Mouse (Mus musculus): ENCODE data around the gene Gpr108.

Gene Gpr108

DNA sequence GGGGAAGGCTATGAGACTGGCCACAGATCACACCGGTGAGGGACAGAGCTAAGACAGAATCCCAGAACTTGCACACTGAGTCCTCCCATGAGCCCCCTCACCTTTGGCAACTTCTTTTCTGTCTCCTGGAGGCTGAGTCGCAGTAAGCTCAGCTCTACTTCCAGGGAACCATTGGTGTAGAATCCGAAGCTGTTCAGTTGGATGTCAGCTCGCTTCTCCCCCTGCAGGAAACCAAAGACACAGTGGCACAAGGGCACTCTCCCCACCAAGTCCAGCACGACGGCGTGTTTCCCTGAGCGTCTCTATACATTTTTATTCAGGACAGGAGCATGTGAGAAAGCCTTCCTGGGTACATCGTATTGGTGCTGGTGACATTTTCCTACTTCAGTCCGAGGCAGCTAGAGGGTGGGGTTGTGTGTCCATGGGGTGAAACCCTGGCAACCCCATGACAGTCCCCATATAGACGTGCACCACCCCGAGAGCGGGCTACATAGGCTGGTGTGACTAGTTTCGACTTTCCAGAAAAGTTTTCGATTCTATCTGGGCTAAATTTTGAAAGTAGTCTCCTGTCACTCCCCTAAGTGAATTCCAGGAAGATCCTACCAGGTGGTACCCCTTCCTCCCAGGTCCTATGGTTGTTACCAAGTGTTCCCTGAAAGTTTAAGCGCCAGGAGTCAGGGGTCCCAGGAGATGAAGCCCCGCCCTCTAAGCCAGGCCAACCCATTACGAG is 1.4 kb downstream of the Gpr108 start:
- DNase-seq (ENCODE audit: low read depth, low spot score): no peak

DNA sequence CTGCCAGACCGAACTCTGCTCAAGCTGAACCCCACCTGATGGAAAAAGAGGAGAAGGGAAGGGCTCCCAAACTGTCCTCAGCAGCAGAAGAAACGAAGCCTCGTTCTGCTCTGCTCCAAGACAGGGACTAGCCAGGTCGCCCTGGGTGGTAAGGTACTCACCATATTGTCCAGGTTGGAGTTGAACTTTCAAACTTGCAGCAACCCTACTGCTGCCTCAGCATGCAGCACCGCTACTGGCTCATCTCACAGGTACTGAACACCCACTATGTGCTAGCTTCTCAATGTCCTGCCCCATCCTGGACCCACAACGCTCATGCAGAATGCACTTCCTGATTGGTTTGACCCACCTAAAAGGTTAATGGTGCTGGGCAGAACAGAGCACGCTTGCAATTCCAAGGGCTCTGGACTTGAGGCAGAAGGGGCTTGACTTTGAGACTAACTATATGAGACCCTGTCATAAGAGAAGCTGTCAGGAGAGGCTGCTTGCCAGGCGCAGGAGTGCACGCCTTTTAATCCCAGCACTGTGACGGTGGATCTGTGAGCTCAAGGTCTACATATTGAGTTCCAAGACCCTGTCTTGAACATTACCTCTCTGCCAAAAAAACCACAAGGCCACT is 2.8 kb downstream of the Gpr108 start:
- no peak for DNase-seq (ENCODE audit: low read depth, low spot score)

GRCm38 (mm10) chr17:57243650-57244370 is 4.4 kb downstream of the Gpr108 start:
- DNase-seq (ENCODE audit: low read depth, low spot score): no peak

- no peak for DNase-seq (ENCODE audit: low read depth, low spot score)
Measured at GRCm38 (mm10) chr17:57237181-57237580, 11.1 kb downstream of the Gpr108 start.

- DNase-seq (ENCODE audit: low read depth, low spot score): no peak
Measured at GRCm38 (mm10) chr17:57235803-57236202, 12.4 kb downstream of the Gpr108 start.

GRCm38 (mm10) chr17:57234254-57234928 is 13.9 kb downstream of the Gpr108 start:
- no peak for DNase-seq (ENCODE audit: low read depth, low spot score)

GRCm38 (mm10) chr17:57233038-57233437 is 15.2 kb downstream of the Gpr108 start:
- DNase-seq (ENCODE audit: low read depth, low spot score): no peak

GRCm38 (mm10) chr17:57232200-57232599 is 16.0 kb downstream of the Gpr108 start:
- DNase-seq (ENCODE audit: low read depth, low spot score): no peak

DNA sequence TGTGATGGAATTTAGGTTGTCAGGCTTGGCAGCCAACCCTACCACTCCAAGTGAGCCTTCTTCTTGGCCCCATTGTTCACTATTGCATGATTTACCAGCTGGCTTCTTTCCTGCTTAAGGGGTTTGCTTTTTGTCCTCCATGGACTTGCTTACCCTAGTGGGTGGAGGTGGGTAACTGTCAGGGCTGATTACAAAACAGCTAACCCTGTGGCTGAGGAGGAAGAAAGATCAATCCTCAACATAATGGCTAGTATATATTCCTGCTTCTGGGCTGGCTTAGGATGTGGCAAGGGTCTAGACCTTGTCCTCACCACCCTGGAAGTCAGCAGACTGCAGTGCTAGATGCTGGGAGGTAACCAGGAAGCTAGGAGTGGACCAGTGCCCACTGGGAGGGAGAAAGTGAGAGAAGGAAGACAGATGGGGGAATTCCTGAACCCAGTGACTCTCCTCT is 16.9 kb downstream of the Gpr108 start:
- no peak for DNase-seq (ENCODE audit: low read depth, low spot score)

DNA sequence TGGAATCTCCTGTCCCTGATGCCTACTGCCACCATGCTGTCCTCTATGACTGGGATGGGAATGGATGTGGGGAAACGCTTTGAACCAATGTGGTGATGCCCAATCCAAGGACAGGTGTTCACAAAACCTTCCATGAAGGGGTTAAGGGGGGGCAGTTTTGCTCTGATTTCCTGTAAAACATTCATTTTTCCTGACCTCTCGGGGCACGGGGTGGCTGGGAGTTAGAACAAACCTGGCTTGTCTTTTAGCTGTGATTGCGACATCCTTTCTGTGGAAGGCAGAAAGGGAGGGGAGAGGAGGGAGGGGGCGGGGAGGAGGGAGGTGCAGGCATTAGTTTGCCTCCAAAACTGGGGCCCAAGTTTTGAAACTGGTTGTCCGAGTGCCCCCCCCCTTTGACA is 17.5 kb downstream of the Gpr108 start:
- no peak for DNase-seq (ENCODE audit: low read depth, low spot score)

GRCm38 (mm10) chr17:57229851-57230727 is 18.2 kb downstream of the Gpr108 start:
- DNase-seq (ENCODE audit: low read depth, low spot score): no peak

- DNase-seq (ENCODE audit: low read depth, low spot score): no peak
Measured at GRCm38 (mm10) chr17:57228873-57229272, 19.4 kb downstream of the Gpr108 start.

DNA sequence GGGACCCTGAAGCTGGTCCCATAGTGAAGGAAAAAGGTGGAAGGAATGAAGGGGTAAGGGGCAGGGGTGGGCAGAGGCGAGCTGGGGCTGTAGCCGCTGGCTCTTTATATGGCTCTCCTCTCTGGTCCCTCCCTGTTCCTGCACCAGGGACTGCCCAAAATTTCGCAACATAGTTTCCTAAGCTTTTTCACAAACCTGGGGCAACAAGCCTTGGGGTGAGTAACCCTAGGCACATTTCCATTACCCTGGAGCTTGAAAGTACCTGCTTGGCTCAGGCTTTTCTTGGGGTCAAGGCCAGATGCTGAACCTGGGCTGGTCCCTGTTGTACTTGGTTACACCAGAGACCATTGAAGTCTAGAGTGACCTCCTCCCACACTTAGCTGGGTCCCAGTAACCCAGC is 20.2 kb downstream of the Gpr108 start, which contains the start of gene C3:
TSS of gene C3 (minus strand) at position 123 of the 400 bp plus-strand sequence.
- no peak for DNase-seq (ENCODE audit: low read depth, low spot score)

GRCm38 (mm10) chr17:57227468-57227867 is 20.8 kb downstream of the Gpr108 start:
- no peak for DNase-seq (ENCODE audit: low read depth, low spot score)

DNA sequence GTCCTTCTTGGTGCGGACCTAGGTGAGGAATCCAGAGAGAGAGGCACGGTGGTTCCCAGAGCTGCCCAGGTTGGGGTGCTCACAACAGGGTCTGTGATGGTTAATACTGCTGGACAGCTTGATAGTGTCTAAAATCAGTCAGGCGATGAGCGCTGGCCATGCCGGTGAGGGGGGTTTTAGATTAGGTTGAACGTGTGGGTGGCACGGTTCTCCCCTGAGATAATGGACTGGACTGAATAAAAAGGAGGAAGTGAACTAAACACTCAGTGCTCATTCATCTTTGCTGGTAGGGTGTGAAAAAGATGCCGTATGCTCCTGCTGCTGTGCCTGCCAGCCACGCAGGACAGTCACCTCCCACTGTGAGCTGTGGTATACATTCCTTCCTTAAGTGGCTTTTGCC is 24.9 kb downstream of the Gpr108 start:
- no peak for DNase-seq (ENCODE audit: low read depth, low spot score)

GRCm38 (mm10) chr17:57221911-57222310 is 26.3 kb downstream of the Gpr108 start:
- DNase-seq (ENCODE audit: low read depth, low spot score): no peak

GRCm38 (mm10) chr17:57219884-57220207 is 28.4 kb downstream of the Gpr108 start:
- no peak for DNase-seq (ENCODE audit: low read depth, low spot score)

- no peak for DNase-seq (ENCODE audit: low read depth, low spot score)
Measured at GRCm38 (mm10) chr17:57219167-57219883, 28.9 kb downstream of the Gpr108 start.

GRCm38 (mm10) chr17:57218335-57218900 is 29.8 kb downstream of the Gpr108 start:
- no peak for DNase-seq (ENCODE audit: low read depth, low spot score)
